Mouse (Mus musculus) stomach, postnatal 0 days (tissue): ENCODE results near the gene Otos. TPM values are rescaled to one million over a fixed set of nuclear protein-coding genes. Genes with fewer than 3 reads are reported as not detected.

Experiments
- ATAC-seq: fragments of 200-750 bp; cut with Nextera tagmentation; 2 replicates; pipeline ENCODE4 v1.8.0; 2017; ENCODE audit not compliant: low FRiP score, low TSS enrichment
- DNase-seq: peaks from one replicate; pipeline ENCODE4 v3.0.0-alpha.2; 2016; ENCODE audit warnings: low spot score
- H3K27ac ChIP-seq: fragments of 300-500 bp; sonication (generic); replicated peaks from 2 replicates; pipeline ENCODE4 v1.5.1; 2014; ENCODE audit warnings: mild to moderate bottlenecking, control low read depth
- H3K27me3 ChIP-seq: fragments of 300-500 bp; sonication (generic); 2 replicates; pipeline ENCODE4 v1.6.1; 2014; ENCODE audit warnings: low read length; ENCODE audit not compliant: control insufficient read depth, insufficient read depth
- H3K36me3 ChIP-seq: fragments of 300-500 bp; sonication (generic); 2 replicates; pipeline ENCODE4 v1.6.1; 2014; ENCODE audit warnings: low read length, mixed read lengths; ENCODE audit not compliant: control insufficient read depth, insufficient read depth
- H3K4me1 ChIP-seq: fragments of 300-500 bp; sonication (generic); replicated peaks from 2 replicates; pipeline ENCODE4 v1.6.1; 2014; ENCODE audit warnings: antibody characterized with exemption; ENCODE audit not compliant: control insufficient read depth, insufficient read depth
- H3K4me2 ChIP-seq: fragments of 300-500 bp; sonication (generic); replicated peaks from 2 replicates; pipeline ENCODE4 v1.6.1; 2014; ENCODE audit warnings: low read depth, mild to moderate bottlenecking, control low read depth, moderate library complexity
- H3K4me3 ChIP-seq: fragments of 300-500 bp; sonication (generic); 2 replicates; pipeline ENCODE4 v1.5.1; 2014; ENCODE audit warnings: low read depth, low read length, control low read depth
- H3K9ac ChIP-seq: fragments of 300-500 bp; sonication (generic); 2 replicates; pipeline ENCODE4 v1.6.1; 2014; ENCODE audit warnings: mild to moderate bottlenecking, low read length, control low read depth, mixed read lengths
- H3K9me3 ChIP-seq: fragments of 300-500 bp; sonication (generic); 2 replicates; pipeline ENCODE4 v1.6.1; 2016; ENCODE audit warnings: low read length; ENCODE audit not compliant: control insufficient read depth
- CTCF ChIP-seq: IDR thresholded peaks from 2 replicates; pipeline ENCODE4 v1.5.1; 2016; ENCODE audit warnings: antibody characterized with exemption, low read depth, mild to moderate bottlenecking, moderate library complexity
- EP300 ChIP-seq: optimal IDR thresholded peaks from 2 replicates; pipeline ENCODE3; 2016; ENCODE audit warnings: antibody characterized with exemption
- WGBS: fragments of 180-500 bp; shearing (Covaris S2); extraction: QIAGEN DNeasy Blood & Tissue Kit; methylation state at CpG from one replicate; pipeline ENCODE4 v1.1.7; 2014; 5-methylcytosine and 5-hydroxymethylcytosine counted together
- polyA plus RNA-seq: library from polyadenylated mRNA; unstranded; fragments of >200 nt; fragmentation: Nextera tagmentation; extraction: Ambion mirVana; gene quantifications from 2 replicates; pipeline ENCODE4 v1.2.1, GENCODE M21; 2015

The Otos gene
- polyA plus RNA-seq, 1 experiment from 2014 or later: 0.18 TPM

DNA sequence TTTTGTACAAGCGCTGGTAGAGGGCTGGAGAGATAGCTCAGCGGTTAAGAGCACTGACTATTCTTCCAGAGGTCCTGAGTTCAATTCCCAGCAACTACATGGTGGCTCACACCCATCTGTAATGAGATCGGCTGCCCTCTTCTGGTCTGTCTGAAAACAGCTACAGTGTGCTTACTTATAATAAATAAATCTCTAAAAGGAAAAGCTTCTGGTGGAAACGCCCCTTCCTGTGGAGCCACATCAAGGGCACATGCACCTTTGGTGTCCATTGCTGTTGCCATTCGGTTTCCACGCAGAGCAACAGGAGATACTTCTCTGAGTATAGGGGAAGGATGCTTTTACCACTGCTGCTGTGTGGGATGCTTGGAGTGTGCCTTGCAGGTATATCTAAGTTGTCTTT is 15.7 kb downstream of the Otos start:
- Histone ChIP-seq H3K9me3 (no peaks in the 10 kb centered on the region), H3K36me3 (peaks cover 8% of the 10 kb centered on the region), H3K4me2 (no peak overlapping the region), H3K27ac (no peak overlapping the region), H3K9ac (no peak overlapping the region), H3K4me1 (no peaks in the 10 kb centered on the region), H3K4me3 (no peak overlapping the region), H3K27me3 (no peaks in the 10 kb centered on the region)
- TF ChIP-seq CTCF: no peak; the same call in 1 of the 2 replicates
- no peak for TF ChIP-seq EP300
- ATAC-seq: no peak
- no peak for DNase-seq
- 59% methylated on average over 6 of the region's 6 CpGs for WGBS

DNA sequence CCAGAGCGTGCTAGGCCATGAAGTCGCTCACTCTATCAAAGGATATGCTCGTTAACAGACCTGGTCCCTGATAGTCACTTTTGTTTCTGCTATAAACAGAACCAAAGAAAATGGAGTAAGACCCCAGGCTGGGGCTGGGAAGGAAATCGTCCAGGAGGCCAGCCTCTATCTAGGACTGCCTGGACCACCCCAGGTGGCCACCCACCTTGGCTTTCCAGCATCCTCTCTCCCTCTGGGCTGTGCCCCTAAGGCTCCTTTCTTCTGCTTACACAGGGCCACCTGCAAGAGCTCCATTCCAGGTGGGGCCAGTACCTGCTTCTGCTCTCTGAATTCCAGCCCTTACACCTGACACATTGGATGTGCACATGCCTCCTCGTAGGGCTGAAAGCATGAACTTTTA is 16.4 kb downstream of the Otos start:
- H3K27ac ChIP-seq: no peak overlapping the region
- ATAC-seq (no peak), DNase-seq (no peak)
- TF ChIP-seq EP300: no peak
- TF ChIP-seq CTCF: no peak
- no peaks in the 10 kb centered on the region for H3K4me1 ChIP-seq
- H3K9ac ChIP-seq: no peak overlapping the region
- WGBS: 74% methylated on average over 5 of the region's 5 CpGs
- no peak overlapping the region for H3K4me3 ChIP-seq
- H3K27me3 ChIP-seq: no peaks in the 10 kb centered on the region
- H3K36me3 ChIP-seq: peaks cover 8% of the 10 kb centered on the region
- no peaks in the 10 kb centered on the region for H3K9me3 ChIP-seq
- H3K4me2 ChIP-seq: no peak overlapping the region

DNA sequence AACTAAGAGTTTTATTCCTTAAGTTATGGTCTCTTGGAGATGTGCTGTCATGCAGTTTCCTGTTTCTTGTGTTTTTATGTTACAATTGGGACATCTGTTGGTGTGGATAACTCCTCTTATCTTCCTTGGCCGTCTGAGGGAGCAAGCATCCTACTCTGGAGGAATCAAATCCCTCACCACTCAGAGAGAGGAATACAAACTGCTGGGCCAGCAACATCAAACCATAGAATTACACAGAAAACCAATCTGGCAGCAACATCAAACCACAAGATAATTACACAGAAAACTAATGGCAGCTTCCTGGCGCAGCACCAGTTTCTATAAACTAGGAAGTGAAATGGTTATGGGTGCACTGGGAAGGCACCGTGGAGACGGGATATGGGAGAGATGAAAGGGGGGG is 20.4 kb downstream of the Otos start:
- Histone ChIP-seq H3K9ac (no peak overlapping the region), H3K27me3 (no peaks in the 10 kb centered on the region), H3K4me2 (no peak overlapping the region), H3K36me3 (no peaks in the 10 kb centered on the region), H3K4me3 (no peak overlapping the region), H3K4me1 (no peaks in the 10 kb centered on the region), H3K9me3 (no peaks in the 10 kb centered on the region), H3K27ac (no peak overlapping the region)
- no peak for ATAC-seq
- 67% methylated on average over 4 of the region's 4 CpGs for WGBS
- TF ChIP-seq EP300 (no peak), CTCF (no peak)
- DNase-seq: no peak

DNA sequence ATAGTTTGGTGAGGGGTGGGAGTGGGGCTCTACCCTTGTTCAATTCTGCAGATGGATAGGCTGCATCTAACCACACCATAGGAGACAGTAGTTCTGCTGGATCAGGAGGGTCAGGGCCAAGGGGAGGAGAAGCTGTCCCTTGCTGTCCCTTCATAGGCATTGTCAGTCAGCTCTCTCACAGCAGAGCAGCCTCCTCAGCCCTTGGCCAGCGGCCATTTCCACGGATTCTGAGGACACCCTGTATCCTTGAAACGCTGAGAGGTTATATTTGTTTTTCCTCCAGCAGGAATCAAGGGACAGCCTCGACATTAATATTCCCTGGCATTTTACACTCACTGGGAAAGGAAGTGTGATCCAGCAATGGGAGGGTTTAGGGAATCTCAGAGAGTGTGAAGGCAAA is 30.3 kb downstream of the Otos start:
- H3K36me3 ChIP-seq: no peaks in the 10 kb centered on the region
- no peaks in the 10 kb centered on the region for H3K9me3 ChIP-seq
- H3K9ac ChIP-seq: no peak overlapping the region
- no peak overlapping the region for H3K4me3 ChIP-seq
- WGBS: 38% methylated on average over 4 of the region's 4 CpGs
- DNase-seq: no peak
- H3K4me1 ChIP-seq: no peaks in the 10 kb centered on the region
- no peaks in the 10 kb centered on the region for H3K27me3 ChIP-seq
- no peak for ATAC-seq
- H3K4me2 ChIP-seq: no peak overlapping the region
- TF ChIP-seq CTCF: no peak
- no peak for TF ChIP-seq EP300
- H3K27ac ChIP-seq: no peak overlapping the region

DNA sequence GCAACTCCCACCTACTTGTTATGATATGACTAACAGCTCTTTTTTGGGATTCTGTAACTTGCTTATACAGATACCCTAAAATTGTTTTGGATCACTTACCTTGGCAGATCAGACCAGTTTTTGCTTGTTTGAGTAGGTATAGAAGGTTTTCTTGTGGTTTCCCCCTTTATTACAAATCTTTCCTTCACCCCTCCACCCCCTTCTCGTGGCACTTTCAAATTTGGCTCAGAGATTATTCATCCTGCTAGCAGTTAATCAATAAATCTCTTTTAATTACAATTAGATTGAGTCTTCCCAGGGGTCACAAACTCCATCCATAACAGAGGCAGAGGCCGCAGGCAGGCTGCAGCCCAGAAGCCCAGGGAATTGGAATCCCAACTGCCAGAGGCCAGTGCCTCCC is 31.2 kb downstream of the Otos start, which contains the start of gene Olfr12:
Gene Olfr12, plus strand, starts transcription at position 301 of the 400 bp plus-strand sequence.
- TF ChIP-seq CTCF: no peak
- H3K4me2 ChIP-seq: no peak within 1 kb of the TSS
- ATAC-seq (no peak), DNase-seq (no peak)
- no peak within 1 kb of the TSS for H3K9ac ChIP-seq
- H3K4me1 ChIP-seq: no peaks in the 10 kb centered on the region
- H3K27ac ChIP-seq: no peak within 1 kb of the TSS
- no peak within 1 kb of the TSS for H3K4me3 ChIP-seq
- no peaks in the 10 kb centered on the region for H3K36me3 ChIP-seq
- WGBS: 52% methylated on average over 2 of the region's 2 CpGs
- H3K9me3 ChIP-seq: no peaks in the 10 kb centered on the region
- H3K27me3 ChIP-seq: no peaks in the 10 kb centered on the region

DNA sequence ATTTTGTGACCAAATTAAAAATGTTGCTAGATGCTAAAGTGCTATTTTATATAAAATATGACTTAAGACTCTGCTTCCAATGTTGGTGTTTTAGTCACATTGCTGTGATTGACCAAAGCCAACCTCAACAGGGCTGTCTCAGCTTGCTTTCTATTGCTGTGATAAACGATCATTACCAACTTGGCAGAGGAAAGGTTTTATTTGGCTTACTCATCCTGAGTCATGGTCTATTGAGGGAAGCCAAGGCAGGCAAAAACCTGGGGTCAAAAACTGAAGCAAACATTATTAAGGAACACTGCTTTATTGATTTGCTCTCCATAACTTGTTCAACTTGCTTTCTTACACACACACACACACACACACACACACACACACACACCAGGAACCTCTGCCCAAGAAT is 32.6 kb downstream of the Otos start:
- Histone ChIP-seq H3K9me3 (no peaks in the 10 kb centered on the region), H3K36me3 (no peaks in the 10 kb centered on the region), H3K27me3 (no peaks in the 10 kb centered on the region), H3K4me1 (no peaks in the 10 kb centered on the region), H3K27ac (no peak overlapping the region), H3K4me2 (no peak overlapping the region), H3K9ac (no peak overlapping the region), H3K4me3 (no peak overlapping the region)
- TF ChIP-seq EP300: no peak
- TF ChIP-seq CTCF: no peak
- ATAC-seq (no peak), DNase-seq (no peak)
- 63% methylated on average over 1 of the region's 1 CpGs for WGBS
